Mouse (Mus musculus) ovary, postnatal 36 days (tissue): ENCODE results near the gene Nudt17.
A peak's percentile ranks its signal among the peaks of the same experiment; 100 is the strongest.
"Not testable (repeated sequence)": the region's sequence is repeated elsewhere in the genome, so short reads cannot be mapped to it uniquely, and the experiment has no call there.

Source experiments
- DNase-seq: peaks from one replicate; pipeline ENCODE4 v3.0.0; 2022; ENCODE audit warnings: low spot score, mixed read lengths

Nudt17 gene

GRCm38 (mm10) chr3:96701003-96701402 is 7.4 kb downstream of the Nudt17 start:
- no peak for DNase-seq

GRCm38 (mm10) chr3:96700376-96700775 is 8.0 kb downstream of the Nudt17 start:
- DNase-seq = no peak

- no peak for DNase-seq
Observed at GRCm38 (mm10) chr3:96698993-96699690, 9.2 kb downstream of the Nudt17 start.

GRCm38 (mm10) chr3:96696766-96697732 is 11.3 kb downstream of the Nudt17 start:
- DNase-seq = peak; percentile 94

- peak; percentile 88 for DNase-seq
Observed at GRCm38 (mm10) chr3:96696198-96696765, 12.1 kb downstream of the Nudt17 start, which contains the start of gene Pias3. Gene Pias3 (plus strand): TSS chr3:96696384.

- no peak for DNase-seq
Observed at GRCm38 (mm10) chr3:96693579-96693978, 14.8 kb downstream of the Nudt17 start.

GRCm38 (mm10) chr3:96692506-96692905 is 15.9 kb downstream of the Nudt17 start:
- peak; percentile 62 for DNase-seq

GRCm38 (mm10) chr3:96690298-96690697 is 18.1 kb downstream of the Nudt17 start:
- no peak for DNase-seq

- DNase-seq = no peak
Observed at GRCm38 (mm10) chr3:96688854-96689253, 19.5 kb downstream of the Nudt17 start.

- not testable (repeated sequence) for DNase-seq
Observed at GRCm38 (mm10) chr3:96686057-96686456, 22.3 kb downstream of the Nudt17 start.

- DNase-seq = no peak
Observed at GRCm38 (mm10) chr3:96684822-96685156, 23.6 kb downstream of the Nudt17 start.

- peak; percentile 72 for DNase-seq
Observed at GRCm38 (mm10) chr3:96684151-96684821, 24.1 kb downstream of the Nudt17 start.

GRCm38 (mm10) chr3:96683496-96683895 is 24.9 kb downstream of the Nudt17 start:
- no peak for DNase-seq

- no peak for DNase-seq
Observed at GRCm38 (mm10) chr3:96680269-96680956, 27.9 kb downstream of the Nudt17 start.

GRCm38 (mm10) chr3:96679159-96679674 is 29.1 kb downstream of the Nudt17 start:
- no peak for DNase-seq

GRCm38 (mm10) chr3:96678456-96678855 is 29.9 kb downstream of the Nudt17 start:
- DNase-seq = no peak

GRCm38 (mm10) chr3:96675690-96676089 is 32.7 kb downstream of the Nudt17 start:
- no peak for DNase-seq

GRCm38 (mm10) chr3:96675171-96675570 is 33.2 kb downstream of the Nudt17 start:
- DNase-seq = no peak

- DNase-seq = peak; percentile 16
Observed at GRCm38 (mm10) chr3:96674442-96674841, 33.9 kb downstream of the Nudt17 start.

GRCm38 (mm10) chr3:96673514-96673913 is 34.8 kb downstream of the Nudt17 start:
- DNase-seq = no peak

GRCm38 (mm10) chr3:96671519-96671918 is 36.8 kb downstream of the Nudt17 start:
- DNase-seq = no peak
